Mouse (Mus musculus): Measurements from ENCODE around the gene Tnip2. TPM values are rescaled to one million over a fixed set of nuclear protein-coding genes. Genes with fewer than 3 reads are reported as not detected.

The Tnip2 gene
- polyA plus RNA-seq, 1 experiment from 2014 or later: 4.3 TPM

DNA sequence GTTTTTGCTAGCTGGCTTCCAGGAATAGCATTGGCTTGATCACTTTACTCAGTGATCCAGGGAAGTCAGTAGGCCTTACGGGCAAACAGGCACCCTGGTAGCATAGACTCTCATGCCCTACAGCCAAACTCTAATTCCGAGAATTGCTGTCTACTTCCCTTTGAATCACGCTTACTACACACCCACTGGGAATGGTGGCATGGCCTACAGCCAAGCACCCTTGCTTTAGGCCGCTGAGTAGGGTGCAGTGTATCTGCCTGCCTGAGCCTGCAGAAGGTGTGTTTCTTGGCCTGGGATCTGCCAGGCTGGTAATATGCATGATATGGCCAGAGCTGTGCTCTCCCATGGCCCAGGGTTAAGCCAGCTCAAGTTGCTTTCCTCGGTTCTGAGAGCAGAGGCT is 14.9 kb upstream of the Tnip2 start:
- Histone ChIP-seq H3K9ac (ENCODE audit: low read length) (no peak overlapping the region), H3K4me1 (ENCODE audit: control insufficient read depth, insufficient read depth, low read length) (no peaks in the 10 kb centered on the region), H3K27ac (ENCODE audit: low read depth, low read length) (no peak overlapping the region), H3K4me3 (ENCODE audit: low read depth, low read length) (no peak overlapping the region), H3K27me3 (ENCODE audit: control insufficient read depth, insufficient read depth, low read length) (0 out of 2 replicates have a peak, but pooled peaks cover 3% of the 10 kb centered on the region), H3K9me3 (ENCODE audit: control insufficient read depth, low read length) (no peaks in the 10 kb centered on the region), H3K36me3 (ENCODE audit: control insufficient read depth, insufficient read depth, low read length) (no peaks in the 10 kb centered on the region), H3K4me2 (ENCODE audit: low read depth) (no peak overlapping the region)
- DNase-seq (ENCODE audit: low spot score) (no peak), ATAC-seq (ENCODE audit: insufficient read depth, low FRiP score, low TSS enrichment) (no peak)
- WGBS: 87% methylated on average over 5 of the region's 5 CpGs

DNA sequence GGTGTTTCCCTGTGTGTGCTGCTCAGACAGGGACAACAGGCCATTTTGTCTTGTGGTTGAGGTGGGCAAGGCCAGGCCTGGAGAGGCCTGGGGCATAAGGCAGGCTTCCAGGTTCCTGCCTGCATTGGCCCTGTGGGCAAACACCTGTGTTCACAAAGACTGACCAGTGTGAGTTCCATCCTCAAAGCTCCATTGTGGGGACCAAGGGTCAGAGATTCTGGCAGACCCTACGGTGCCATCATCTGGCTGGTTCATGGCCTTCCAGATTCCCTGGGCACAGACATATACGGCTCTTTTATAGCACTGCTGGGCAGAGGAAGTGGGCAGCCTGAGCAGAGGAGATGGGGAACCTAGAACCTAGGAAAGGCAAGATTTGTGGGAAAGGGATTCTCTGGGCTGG is 13.6 kb upstream of the Tnip2 start:
- 80% methylated on average over 2 of the region's 2 CpGs for WGBS
- no peaks in the 10 kb centered on the region for H3K36me3 ChIP-seq (ENCODE audit: control insufficient read depth, insufficient read depth, low read length)

DNA sequence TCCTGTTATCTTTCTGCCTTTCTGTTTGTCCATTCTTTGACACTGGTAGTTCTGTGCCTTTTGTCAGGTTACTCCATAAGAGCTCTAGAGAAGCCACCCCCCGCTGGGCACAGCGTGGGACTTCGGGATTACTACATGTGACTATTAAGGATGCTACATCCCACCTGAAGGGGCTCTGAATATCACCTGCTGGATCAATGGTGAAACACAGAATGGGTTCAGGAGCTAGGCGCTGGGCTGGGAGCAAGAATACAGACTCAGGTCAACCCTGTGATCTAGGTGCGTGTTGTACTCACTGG is 12.6 kb upstream of the Tnip2 start:
- Histone ChIP-seq H3K4me3 (ENCODE audit: low read depth, low read length) (no peak overlapping the region), H3K4me2 (ENCODE audit: low read depth) (no peak overlapping the region)

More for the DNA sequence above, 13.6 kb upstream of the Tnip2 start:
- H3K9me3 ChIP-seq (ENCODE audit: control insufficient read depth, low read length): no peaks in the 10 kb centered on the region
- H3K27me3 ChIP-seq (ENCODE audit: control insufficient read depth, insufficient read depth, low read length): 0 out of 2 replicates have a peak, but pooled peaks cover 3% of the 10 kb centered on the region
- no peak for DNase-seq (ENCODE audit: low spot score)
- no peak overlapping the region for H3K4me3 ChIP-seq (ENCODE audit: low read depth, low read length)
- no peak overlapping the region for H3K9ac ChIP-seq (ENCODE audit: low read length)
- no peak for ATAC-seq (ENCODE audit: insufficient read depth, low FRiP score, low TSS enrichment)
- H3K4me2 ChIP-seq (ENCODE audit: low read depth): no peak overlapping the region; the same call in 1 of the 2 replicates
- H3K4me1 ChIP-seq (ENCODE audit: control insufficient read depth, insufficient read depth, low read length): no peaks in the 10 kb centered on the region
- H3K27ac ChIP-seq (ENCODE audit: low read depth, low read length): no peak overlapping the region

DNA sequence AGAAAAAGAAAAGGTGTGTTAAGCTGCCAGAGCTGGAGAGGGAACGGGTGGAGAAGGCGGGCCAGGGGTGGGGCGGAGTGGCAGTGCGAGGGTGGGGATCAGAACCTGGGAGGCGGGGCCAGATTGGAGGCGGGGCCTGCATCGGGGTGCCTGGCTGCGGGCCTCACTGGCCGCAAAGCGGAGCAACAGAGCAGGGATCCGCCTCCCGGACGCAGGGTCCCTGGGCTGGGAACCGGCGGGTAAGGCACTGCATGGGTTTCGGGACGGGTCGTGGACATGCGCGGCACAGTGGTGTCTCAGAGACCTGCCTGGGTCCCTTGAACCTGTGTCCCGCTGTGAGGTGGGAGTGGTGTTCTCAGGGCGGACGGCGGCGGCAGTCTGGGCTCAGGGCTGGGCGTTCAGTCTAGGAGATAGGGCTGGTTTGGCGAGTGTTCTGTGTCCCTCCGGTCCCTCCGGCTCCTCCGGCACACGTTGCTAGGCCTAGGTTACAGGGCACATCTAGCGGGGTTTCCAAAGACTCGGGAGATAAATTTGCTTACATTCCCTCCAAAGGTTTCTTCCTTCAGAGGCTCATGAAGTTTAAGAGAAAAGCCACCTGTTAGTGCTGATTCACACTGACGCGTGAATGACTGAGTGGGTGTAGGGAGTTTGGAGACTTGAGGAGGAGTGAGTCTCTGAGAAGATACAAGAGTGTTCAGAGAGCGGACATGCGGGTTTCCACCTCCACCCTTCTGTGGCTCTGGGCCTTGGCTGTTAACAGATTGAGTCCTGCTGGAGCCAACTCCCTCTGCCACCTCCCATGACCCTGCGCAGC is 12.1 kb upstream of the Tnip2 start, which contains the start of gene Sh3bp2:
Gene Sh3bp2 (plus strand): TSS at position 176 of the 814 bp plus-strand sequence.
- H3K9ac ChIP-seq (ENCODE audit: low read length): peak within 1 kb of the TSS; percentile 5
- ATAC-seq (ENCODE audit: insufficient read depth, low FRiP score, low TSS enrichment): peak; percentile 72
- H3K27me3 ChIP-seq (ENCODE audit: control insufficient read depth, insufficient read depth, low read length): 0 out of 2 replicates have a peak, but pooled peaks cover 3% of the 10 kb centered on the region
- H3K9me3 ChIP-seq (ENCODE audit: control insufficient read depth, low read length): no peaks in the 10 kb centered on the region
- no peak within 1 kb of the TSS for H3K27ac ChIP-seq (ENCODE audit: low read depth, low read length)
- H3K4me2 ChIP-seq (ENCODE audit: low read depth): peak within 1 kb of the TSS; percentile 63
- WGBS: 3% methylated on average over 30 of the region's 38 CpGs
- no peaks in the 10 kb centered on the region for H3K36me3 ChIP-seq (ENCODE audit: control insufficient read depth, insufficient read depth, low read length)
- peak; percentile 90 for DNase-seq (ENCODE audit: low spot score)
- peak within 1 kb of the TSS; percentile 41 for H3K4me3 ChIP-seq (ENCODE audit: low read depth, low read length)
- H3K4me1 ChIP-seq (ENCODE audit: control insufficient read depth, insufficient read depth, low read length): no peaks in the 10 kb centered on the region

More for the DNA sequence above, 12.6 kb upstream of the Tnip2 start:
- H3K27ac ChIP-seq (ENCODE audit: low read depth, low read length): no peak overlapping the region
- DNase-seq (ENCODE audit: low spot score): no peak
- 0 out of 2 replicates have a peak, but pooled peaks cover 3% of the 10 kb centered on the region for H3K27me3 ChIP-seq (ENCODE audit: control insufficient read depth, insufficient read depth, low read length)
- no peaks in the 10 kb centered on the region for H3K4me1 ChIP-seq (ENCODE audit: control insufficient read depth, insufficient read depth, low read length)
- no peaks in the 10 kb centered on the region for H3K9me3 ChIP-seq (ENCODE audit: control insufficient read depth, low read length)
- no peak for ATAC-seq (ENCODE audit: insufficient read depth, low FRiP score, low TSS enrichment)
- H3K36me3 ChIP-seq (ENCODE audit: control insufficient read depth, insufficient read depth, low read length): no peaks in the 10 kb centered on the region
- 40% methylated on average over 5 of the region's 5 CpGs for WGBS
- H3K9ac ChIP-seq (ENCODE audit: low read length): no peak overlapping the region

DNA sequence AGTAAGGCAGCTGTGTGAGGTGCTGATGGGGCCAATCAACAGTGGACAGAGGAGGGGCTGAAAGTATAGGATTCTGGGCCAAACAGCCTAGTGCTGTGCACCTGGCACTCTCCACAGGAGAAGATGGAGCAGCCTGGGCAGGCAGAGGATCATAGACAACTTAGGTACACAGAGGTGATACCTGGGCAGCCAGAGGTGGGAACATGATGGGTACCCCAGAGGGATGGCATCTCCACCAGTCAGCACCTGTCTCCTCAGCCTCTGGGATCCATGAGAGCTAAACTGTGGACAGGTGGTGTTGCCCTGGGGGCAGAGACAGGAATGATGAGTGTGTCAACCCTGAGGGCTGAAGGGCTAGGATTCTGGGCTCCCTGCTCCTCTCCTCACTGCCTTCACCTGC is 10.7 kb upstream of the Tnip2 start:
- no peak overlapping the region for H3K4me2 ChIP-seq (ENCODE audit: low read depth)
- no peak overlapping the region for H3K27ac ChIP-seq (ENCODE audit: low read depth, low read length)
- DNase-seq (ENCODE audit: low spot score) (no peak), ATAC-seq (ENCODE audit: insufficient read depth, low FRiP score, low TSS enrichment) (no peak)
- H3K27me3 ChIP-seq (ENCODE audit: control insufficient read depth, insufficient read depth, low read length): 0 out of 2 replicates have a peak, but pooled peaks cover 3% of the 10 kb centered on the region
- no peak overlapping the region for H3K4me3 ChIP-seq (ENCODE audit: low read depth, low read length)
- H3K9me3 ChIP-seq (ENCODE audit: control insufficient read depth, low read length): no peaks in the 10 kb centered on the region
- no peak overlapping the region for H3K9ac ChIP-seq (ENCODE audit: low read length)
- no peaks in the 10 kb centered on the region for H3K4me1 ChIP-seq (ENCODE audit: control insufficient read depth, insufficient read depth, low read length)
- H3K36me3 ChIP-seq (ENCODE audit: control insufficient read depth, insufficient read depth, low read length): no peaks in the 10 kb centered on the region

DNA sequence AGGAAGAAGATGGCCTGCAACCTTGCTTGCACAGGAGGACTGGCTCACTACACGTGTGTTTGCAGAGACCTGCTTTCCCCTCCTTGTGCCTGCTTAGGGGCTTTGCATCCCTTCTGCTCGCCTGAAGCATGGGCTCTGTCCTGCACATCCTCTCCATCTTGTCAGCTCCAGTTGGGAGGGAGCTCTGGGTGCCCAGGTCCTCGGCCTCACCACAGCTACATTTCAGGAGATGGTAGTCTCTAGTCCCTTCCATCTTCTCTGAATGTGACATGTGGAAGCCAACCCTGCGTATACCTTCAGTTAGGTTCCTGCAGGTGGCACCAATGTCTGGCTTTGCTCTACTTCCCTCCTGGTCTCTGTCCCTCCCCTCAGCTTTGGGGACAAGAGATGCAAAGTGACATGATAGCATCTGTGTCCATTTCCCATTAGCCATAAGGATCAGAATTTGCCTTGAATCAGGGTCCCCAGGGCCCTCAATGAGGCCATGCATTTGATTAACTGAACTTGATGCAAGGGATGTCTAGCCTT is 10.2 kb upstream of the Tnip2 start:
- Histone ChIP-seq H3K9ac (ENCODE audit: low read length) (no peak overlapping the region), H3K27me3 (ENCODE audit: control insufficient read depth, insufficient read depth, low read length) (0 out of 2 replicates have a peak, but pooled peaks cover 3% of the 10 kb centered on the region), H3K9me3 (ENCODE audit: control insufficient read depth, low read length) (no peaks in the 10 kb centered on the region), H3K4me2 (ENCODE audit: low read depth) (no peak overlapping the region), H3K4me1 (ENCODE audit: control insufficient read depth, insufficient read depth, low read length) (no peaks in the 10 kb centered on the region), H3K27ac (ENCODE audit: low read depth, low read length) (no peak overlapping the region), H3K36me3 (ENCODE audit: control insufficient read depth, insufficient read depth, low read length) (no peaks in the 10 kb centered on the region), H3K4me3 (ENCODE audit: low read depth, low read length) (no peak overlapping the region)
- WGBS: 54% methylated on average over 4 of the region's 4 CpGs
- no peak for DNase-seq (ENCODE audit: low spot score)
- ATAC-seq (ENCODE audit: insufficient read depth, low FRiP score, low TSS enrichment): no peak

DNA sequence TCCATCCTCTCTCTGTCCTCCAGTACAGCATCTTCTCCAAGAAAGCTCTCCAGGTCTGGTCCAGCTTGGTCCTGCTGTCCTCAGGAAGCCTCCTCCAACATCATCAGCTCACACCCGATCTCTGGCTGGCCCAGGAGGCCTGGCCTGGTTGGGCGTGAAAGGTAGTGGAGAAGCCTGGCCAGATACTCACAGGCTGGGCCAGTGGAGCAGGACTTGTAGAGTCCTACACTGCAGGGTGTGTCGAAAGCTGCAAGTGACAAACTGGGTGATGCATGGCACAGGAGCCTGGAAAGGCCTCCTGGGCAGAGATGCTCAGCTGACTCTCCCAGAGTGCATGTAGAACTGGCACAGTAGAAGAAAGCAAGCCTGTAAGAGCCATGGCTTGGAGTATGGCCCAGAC is 7.5 kb upstream of the Tnip2 start:
- H3K9me3 ChIP-seq (ENCODE audit: control insufficient read depth, low read length): no peaks in the 10 kb centered on the region
- no peak overlapping the region for H3K4me2 ChIP-seq (ENCODE audit: low read depth)
- WGBS: 88% methylated on average over 3 of the region's 3 CpGs
- no peaks in the 10 kb centered on the region for H3K27me3 ChIP-seq (ENCODE audit: control insufficient read depth, insufficient read depth, low read length)
- H3K4me3 ChIP-seq (ENCODE audit: low read depth, low read length): no peak overlapping the region
- H3K9ac ChIP-seq (ENCODE audit: low read length): no peak overlapping the region
- H3K27ac ChIP-seq (ENCODE audit: low read depth, low read length): no peak overlapping the region
- DNase-seq (ENCODE audit: low spot score) (no peak), ATAC-seq (ENCODE audit: insufficient read depth, low FRiP score, low TSS enrichment) (no peak)
- no peaks in the 10 kb centered on the region for H3K36me3 ChIP-seq (ENCODE audit: control insufficient read depth, insufficient read depth, low read length)
- no peaks in the 10 kb centered on the region for H3K4me1 ChIP-seq (ENCODE audit: control insufficient read depth, insufficient read depth, low read length)

DNA sequence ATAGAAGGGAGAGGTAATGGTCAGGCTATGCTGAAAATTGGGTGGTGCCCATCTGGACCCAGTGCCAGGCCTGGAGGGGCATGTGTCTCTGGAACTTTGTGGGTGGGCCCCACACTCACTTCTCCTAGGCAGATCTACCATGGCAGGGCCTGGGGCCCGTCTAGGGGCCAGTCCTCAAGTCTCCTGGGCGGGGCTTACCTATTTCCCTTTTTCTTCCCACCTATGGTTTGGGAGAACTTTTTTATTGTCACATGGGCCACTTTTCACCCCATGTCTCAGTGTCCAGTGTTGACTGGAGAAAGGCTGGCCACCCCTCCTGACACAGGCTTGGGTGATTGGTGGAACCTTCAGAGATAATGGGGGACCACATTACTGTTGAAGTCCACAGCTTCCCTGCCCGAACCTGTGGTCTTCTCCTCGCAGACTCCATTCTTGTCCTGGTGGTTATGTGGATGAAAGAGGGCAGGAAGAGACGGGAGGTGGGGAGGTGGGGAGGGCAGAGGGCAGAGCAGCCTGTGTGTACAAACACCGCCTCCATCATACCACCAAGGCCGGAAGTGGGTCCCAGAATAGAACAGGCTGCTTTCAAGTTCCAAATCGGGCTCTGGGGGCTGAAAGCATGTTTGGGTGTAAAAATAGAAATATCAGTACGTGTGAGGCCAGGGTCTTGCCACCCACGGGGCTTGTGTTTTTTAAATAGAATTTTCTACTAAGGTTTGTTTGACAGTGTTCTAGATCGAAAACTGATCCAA is 6.8 kb upstream of the Tnip2 start:
- Histone ChIP-seq H3K27me3 (ENCODE audit: control insufficient read depth, insufficient read depth, low read length) (no peaks in the 10 kb centered on the region), H3K4me1 (ENCODE audit: control insufficient read depth, insufficient read depth, low read length) (no peaks in the 10 kb centered on the region), H3K4me3 (ENCODE audit: low read depth, low read length) (no peak overlapping the region), H3K27ac (ENCODE audit: low read depth, low read length) (no peak overlapping the region), H3K36me3 (ENCODE audit: control insufficient read depth, insufficient read depth, low read length) (no peaks in the 10 kb centered on the region), H3K4me2 (ENCODE audit: low read depth) (no peak overlapping the region), H3K9me3 (ENCODE audit: control insufficient read depth, low read length) (no peaks in the 10 kb centered on the region), H3K9ac (ENCODE audit: low read length) (no peak overlapping the region)
- WGBS: 82% methylated on average over 11 of the region's 11 CpGs
- DNase-seq (ENCODE audit: low spot score) (no peak), ATAC-seq (ENCODE audit: insufficient read depth, low FRiP score, low TSS enrichment) (no peak)
